Mouse (Mus musculus) liver, embryonic 14.5 days (tissue): ENCODE data around the gene Sdhaf2. TPM values are rescaled to one million over a fixed set of nuclear protein-coding genes. Genes with fewer than 3 reads are reported as not detected.
A peak's percentile ranks its signal among the peaks of the same experiment; 100 is the strongest.

Source experiments
- ATAC-seq: fragments of 200-750 bp; cut with Nextera tagmentation; 2 replicates; pipeline ENCODE4 v1.8.0; 2017; ENCODE audit warnings: moderate number of reproducible peaks, mild to moderate bottlenecking, moderate library complexity; ENCODE audit not compliant: insufficient read depth
- DNase-seq, 3 experiments: peaks; one replicate each; pipeline ENCODE4 v3.0.0-alpha.2; 2012 to 2013; ENCODE audit warnings: low read depth in 3 of 3, low spot score in 3 of 3
- H3K27ac ChIP-seq: fragments of 300-500 bp; sonication (generic); 2 replicates; pipeline ENCODE4 v1.5.1; 2014; ENCODE audit warnings: moderate library complexity, mild to moderate bottlenecking, control low read depth, inconsistent platforms
- H3K27me3 ChIP-seq: fragments of 300-500 bp; sonication (generic); 2 replicates; pipeline ENCODE4 v1.6.1; 2014; ENCODE audit warnings: mild to moderate bottlenecking, low read length, moderate library complexity; ENCODE audit not compliant: control insufficient read depth, insufficient read depth
- H3K36me3 ChIP-seq: fragments of 300-500 bp; sonication (generic); replicated peaks from 2 replicates; pipeline ENCODE4 v1.6.1; 2014; ENCODE audit warnings: low read depth; ENCODE audit not compliant: control insufficient read depth, insufficient read depth
- H3K4me1 ChIP-seq, 2 experiments: fragments of 200-500 bp in 1 of 2; fragments of 300-500 bp in 1 of 2; sonication (generic) in 1 of 2; replicated peaks; 2 replicates each; pipeline ENCODE4 v1.6.1; 2012 to 2014; ENCODE audit warnings: antibody characterized with exemption in 1 of 2, inconsistent platforms in 1 of 2, low read length in 1 of 2; ENCODE audit not compliant: control insufficient read depth in 2 of 2, insufficient read depth in 2 of 2
- H3K4me2 ChIP-seq: fragments of 300-500 bp; sonication (generic); 2 replicates; pipeline ENCODE4 v1.6.1; 2014; ENCODE audit warnings: low read depth, mild to moderate bottlenecking, control low read depth, moderate library complexity
- H3K4me3 ChIP-seq, 2 experiments: fragments of 200-500 bp in 1 of 2; fragments of 300-500 bp in 1 of 2; sonication (generic) in 1 of 2; 2 replicates each; pipeline ENCODE4 v1.5.1; 2012 to 2014; ENCODE audit warnings: low read depth in 2 of 2, low read length in 2 of 2, mild to moderate bottlenecking in 2 of 2, control low read depth in 1 of 2, inconsistent platforms in 1 of 2, moderate library complexity in 1 of 2; ENCODE audit not compliant: insufficient read depth in 1 of 2
- H3K9ac ChIP-seq: fragments of 300-500 bp; sonication (generic); replicated peaks from 2 replicates; pipeline ENCODE4 v1.6.1; 2014; ENCODE audit warnings: mild to moderate bottlenecking, control low read depth, moderate library complexity
- H3K9me3 ChIP-seq: fragments of 300-500 bp; sonication (generic); 2 replicates; pipeline ENCODE4 v1.6.1; 2016; ENCODE audit warnings: low read length, mixed read lengths; ENCODE audit not compliant: control insufficient read depth
- CTCF ChIP-seq: IDR thresholded peaks from 2 replicates; pipeline ENCODE4 v1.5.1; 2016; ENCODE audit warnings: antibody characterized with exemption, low read depth, control low read depth
- EP300 ChIP-seq: IDR thresholded peaks from 2 replicates; pipeline ENCODE4 v1.6.1; 2016; ENCODE audit warnings: antibody characterized with exemption, low read depth
- WGBS: fragments of 180-500 bp; shearing (Covaris S2); extraction: QIAGEN DNeasy Blood & Tissue Kit; methylation state at CpG from one replicate; pipeline ENCODE4 v1.1.7; 2014; ENCODE audit not compliant: insufficient replicate concordance; 5-methylcytosine and 5-hydroxymethylcytosine counted together
- polyA plus RNA-seq, 2 experiments: library from polyadenylated mRNA; depleted of rRNA in 1 of 2; stranded (reverse) in 1 of 2; unstranded in 1 of 2; fragments of >200 nt; fragmentation: Nextera tagmentation in 1 of 2; extraction: Ambion mirVana in 1 of 2; gene quantifications; 2 replicates each; pipeline versions ENCODE4 v1.2.1 to v1.2.3; 2012 to 2014

The Sdhaf2 gene
- polyA plus RNA-seq, 2 experiments: 20.5 to 26.9 TPM

DNA sequence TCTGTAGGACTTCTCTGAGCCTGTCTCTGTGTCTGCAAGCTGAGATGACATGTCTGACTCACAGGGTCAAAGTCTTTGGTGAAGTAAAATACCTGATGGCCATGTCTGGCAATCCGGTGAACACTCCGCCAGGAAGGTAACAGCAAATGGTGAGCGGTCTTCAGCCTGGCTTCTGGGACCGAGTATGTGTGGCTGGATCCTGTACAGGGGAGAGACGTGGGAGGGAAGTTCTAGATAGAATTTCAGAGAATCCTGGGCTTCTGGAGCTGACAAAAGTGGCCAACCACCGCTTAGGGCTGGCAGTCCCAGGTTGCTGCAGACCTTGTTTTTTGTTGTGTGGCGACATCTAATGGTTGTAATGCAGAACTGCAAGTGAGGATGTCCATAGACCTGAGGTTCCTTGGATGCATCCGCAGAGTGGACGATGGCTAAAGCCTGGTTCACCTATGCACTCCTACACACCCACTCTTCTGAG is 39.6 kb downstream of the Sdhaf2 start:
- H3K9ac ChIP-seq: no peak overlapping the region
- H3K4me1 ChIP-seq: no peaks in the 10 kb centered on the region
- TF ChIP-seq EP300 (no peak), CTCF (peak; percentile 90)
- H3K27me3 ChIP-seq: no peaks in the 10 kb centered on the region
- peak; percentile 26 to 44 (median 33) for DNase-seq
- no peak overlapping the region for H3K4me2 ChIP-seq
- no peaks in the 10 kb centered on the region for H3K9me3 ChIP-seq
- ATAC-seq: no peak
- no peaks in the 10 kb centered on the region for H3K36me3 ChIP-seq
- H3K4me3 ChIP-seq: no peak overlapping the region
- 19% methylated on average over 9 of the region's 9 CpGs for WGBS
- no peak overlapping the region for H3K27ac ChIP-seq

GRCm38 (mm10) chr19:10482703-10483102 is 43.2 kb downstream of the Sdhaf2 start, which contains the start of gene Ppp1r32:
TSS of gene Ppp1r32 (minus strand) at chr19:10482928.
- H3K9me3 ChIP-seq: no peaks in the 10 kb centered on the region
- H3K9ac ChIP-seq: no peak within 1 kb of the TSS
- DNase-seq (no peak), ATAC-seq (no peak)
- TF ChIP-seq CTCF: no peak
- no peak for TF ChIP-seq EP300
- H3K4me3 ChIP-seq: no peak within 1 kb of the TSS
- WGBS: 34% methylated on average over 6 of the region's 6 CpGs
- H3K36me3 ChIP-seq: no peaks in the 10 kb centered on the region
- no peaks in the 10 kb centered on the region for H3K4me1 ChIP-seq
- no peak within 1 kb of the TSS for H3K4me2 ChIP-seq
- no peaks in the 10 kb centered on the region for H3K27me3 ChIP-seq
- no peak within 1 kb of the TSS for H3K27ac ChIP-seq

GRCm38 (mm10) chr19:10479541-10479940 is 46.4 kb downstream of the Sdhaf2 start:
- H3K9me3 ChIP-seq: no peaks in the 10 kb centered on the region
- H3K4me3 ChIP-seq: no peak overlapping the region
- H3K27ac ChIP-seq: no peak overlapping the region
- no peaks in the 10 kb centered on the region for H3K27me3 ChIP-seq
- no peak overlapping the region for H3K4me2 ChIP-seq
- WGBS: 35% methylated on average over 4 of the region's 4 CpGs
- ATAC-seq (no peak), DNase-seq (no peak)
- H3K9ac ChIP-seq: no peak overlapping the region
- TF ChIP-seq EP300 (no peak), CTCF (no peak)
- no peaks in the 10 kb centered on the region for H3K4me1 ChIP-seq
- H3K36me3 ChIP-seq: no peaks in the 10 kb centered on the region

DNA sequence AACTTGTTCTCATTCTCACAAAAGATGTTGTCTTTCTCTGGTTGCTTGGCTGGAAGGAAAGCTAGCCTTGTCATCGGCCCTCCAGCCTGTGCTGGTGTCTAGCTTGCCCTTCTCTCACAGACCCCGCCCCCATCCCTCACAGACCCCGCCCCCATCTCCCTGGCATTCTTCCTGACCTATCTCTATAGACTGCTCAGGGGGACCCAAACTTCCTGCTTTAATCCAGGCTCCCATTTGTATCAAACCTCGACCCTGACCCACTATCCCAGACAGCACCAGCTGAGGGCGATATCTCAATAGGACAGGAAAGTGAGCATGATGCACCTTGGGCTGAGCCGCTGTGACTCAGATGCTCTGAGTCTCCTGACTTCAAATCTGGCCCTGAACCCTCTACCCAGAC is 52.2 kb downstream of the Sdhaf2 start:
- DNase-seq (no peak), ATAC-seq (no peak)
- Histone ChIP-seq H3K4me1 (no peaks in the 10 kb centered on the region), H3K9me3 (no peaks in the 10 kb centered on the region), H3K4me3 (no peak overlapping the region), H3K9ac (no peak overlapping the region), H3K36me3 (no peaks in the 10 kb centered on the region), H3K27ac (no peak overlapping the region), H3K27me3 (no peaks in the 10 kb centered on the region), H3K4me2 (no peak overlapping the region)
- TF ChIP-seq EP300: no peak
- TF ChIP-seq CTCF: no peak
- WGBS: 23% methylated on average over 6 of the region's 6 CpGs

- no peak overlapping the region for H3K4me3 ChIP-seq
- ATAC-seq: no peak
- H3K36me3 ChIP-seq: no peaks in the 10 kb centered on the region
- no peaks in the 10 kb centered on the region for H3K9me3 ChIP-seq
- H3K27ac ChIP-seq: no peak overlapping the region
- WGBS: 58% methylated on average over 3 of the region's 3 CpGs
- no peak overlapping the region for H3K9ac ChIP-seq
- H3K4me2 ChIP-seq: no peak overlapping the region
- no peaks in the 10 kb centered on the region for H3K4me1 ChIP-seq
- no peak for TF ChIP-seq CTCF
- no peak for TF ChIP-seq EP300
- DNase-seq: no peak
- H3K27me3 ChIP-seq: no peaks in the 10 kb centered on the region
These were observed 53.0 kb downstream of the Sdhaf2 start for GRCm38 (mm10) chr19:10472958-10473357.
